Mouse (Mus musculus): ENCODE measurements around the gene Gstp3.

- TF ChIP-seq CHD1 (IDR thresholded peaks at IDR 0.05; ENCODE audit: low read depth, low read length) (no peak), POLR2A (IDR thresholded peaks at IDR 0.05; ENCODE audit: low read depth, low read length) (no peak), E2F4 (IDR thresholded peaks at IDR 0.05; ENCODE audit: insufficient replicate concordance, low read depth, low read length) (no peak), ZKSCAN1 (IDR thresholded peaks at IDR 0.05; ENCODE audit: borderline replicate concordance, low read depth, low read length) (no peak), EP300 (IDR thresholded peaks at IDR 0.05; ENCODE audit: low read length) (no peak), CTCF (conservative IDR thresholded peaks at IDR 0.05 in 1 of 2, IDR thresholded peaks at IDR 0.05 in 1 of 2; ENCODE audit: low read depth in 2 of 2, low read length in 2 of 2) (no peak), TBP (conservative IDR thresholded peaks at IDR 0.05; ENCODE audit: low read depth, low read length) (no peak)
Measured at GRCm38 (mm10) chr19:4057962-4058361, 1.4 kb downstream of the Gstp3 start.

Measured in CH12.LX (cell line).